Mouse (Mus musculus) T-helper 17 cell (primary cell): ENCODE measurements around the gene Psmc5.

Source experiments
- in situ Hi-C, 2 experiments: fragments of 300-600 bp; cut with MboI, MseI; formaldehyde crosslinking; loops; 1 replicate in 1 of 2; 2 replicates in 1 of 2; pipeline ENCODE4 v1.15.1; 2025; ENCODE audit warnings: high pct_unique_total_duplicates in 2 of 2

Psmc5 gene

DNA sequence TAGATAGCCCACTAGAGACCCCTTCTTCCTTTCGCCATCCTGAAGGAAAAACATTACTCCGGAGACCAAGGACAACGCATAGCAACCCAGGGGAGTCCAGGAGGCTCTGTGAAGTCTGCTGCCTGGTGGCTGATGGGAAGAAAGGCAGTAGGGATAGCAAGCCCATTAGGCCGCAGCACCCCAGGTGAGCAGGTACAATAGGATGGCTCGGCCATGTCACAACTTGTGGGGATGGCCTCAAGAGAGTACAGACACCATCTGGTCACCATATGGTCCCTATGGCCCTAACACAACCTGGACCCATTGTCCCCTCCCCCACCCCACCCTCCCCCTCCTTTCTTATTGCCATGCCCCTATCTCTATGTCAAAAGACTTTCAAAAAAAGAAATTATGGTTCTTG is 11.9 kb downstream of the Psmc5 start:
- in situ Hi-C loops: loop anchor here in 1 of 2 experiments (25.0 kb wide), 1 partner anchor 1731 kb away; no protein-coding TSS in a partner anchor

DNA sequence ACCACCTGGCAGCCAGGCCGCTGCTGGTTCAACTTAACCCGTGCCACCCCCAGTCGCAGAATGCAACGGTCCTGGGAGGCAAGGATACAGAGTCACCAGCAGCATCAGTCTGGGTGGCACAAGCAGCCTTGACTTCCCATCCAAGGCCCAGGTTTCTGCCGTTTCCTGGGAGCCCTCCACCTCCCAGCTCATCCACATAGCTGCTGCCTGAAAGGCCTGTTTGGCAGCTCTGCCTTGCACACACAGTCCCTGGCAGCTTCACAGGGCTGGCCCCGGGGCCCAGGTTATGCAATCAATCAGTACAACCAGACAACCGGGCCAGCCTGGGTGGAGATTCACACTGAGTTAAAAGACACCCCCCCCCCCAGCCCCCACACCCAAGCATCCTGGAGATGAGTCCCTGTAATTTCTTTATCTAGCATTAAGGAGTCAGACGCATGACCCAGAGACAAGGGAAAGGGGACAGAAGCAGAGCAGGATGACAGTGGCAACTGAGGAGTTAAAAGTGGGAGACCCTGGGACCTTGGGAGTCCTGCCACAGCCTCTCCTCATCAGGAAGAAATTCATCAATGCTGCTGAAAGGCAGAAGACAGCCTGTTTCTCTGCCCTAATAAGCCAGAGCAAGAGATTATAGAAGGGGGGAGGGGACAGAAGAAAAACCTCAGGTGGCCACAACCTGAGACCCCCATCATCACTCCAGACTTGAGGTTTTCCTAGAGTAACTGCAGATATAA is 12.5 kb downstream of the Psmc5 start:
- in situ Hi-C loops: loop anchor here in 1 of 2 experiments (25.0 kb wide), 1 partner anchor 1731 kb away; no protein-coding TSS in a partner anchor

DNA sequence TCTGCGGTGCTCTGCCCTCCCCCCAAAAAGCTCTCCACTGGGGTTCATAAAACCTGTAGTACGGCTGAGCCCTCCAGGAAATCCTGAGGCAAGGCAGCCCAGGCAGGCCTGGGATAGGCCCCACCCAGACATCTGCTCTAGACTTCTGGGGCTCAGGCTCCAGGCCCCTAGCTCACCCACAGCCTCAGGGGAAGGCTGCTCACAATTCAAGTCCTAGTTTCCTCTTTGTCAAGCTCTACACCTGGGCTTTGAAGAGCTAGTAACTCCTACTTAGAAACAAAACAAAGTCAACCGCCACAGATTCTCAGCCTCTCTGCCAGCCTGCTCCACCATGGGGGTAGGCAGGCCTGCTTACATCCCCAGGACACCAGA is 13.1 kb downstream of the Psmc5 start:
- in situ Hi-C loops: loop anchor here in 1 of 2 experiments (25.0 kb wide), 1 partner anchor 1732 kb away; no protein-coding TSS in a partner anchor

DNA sequence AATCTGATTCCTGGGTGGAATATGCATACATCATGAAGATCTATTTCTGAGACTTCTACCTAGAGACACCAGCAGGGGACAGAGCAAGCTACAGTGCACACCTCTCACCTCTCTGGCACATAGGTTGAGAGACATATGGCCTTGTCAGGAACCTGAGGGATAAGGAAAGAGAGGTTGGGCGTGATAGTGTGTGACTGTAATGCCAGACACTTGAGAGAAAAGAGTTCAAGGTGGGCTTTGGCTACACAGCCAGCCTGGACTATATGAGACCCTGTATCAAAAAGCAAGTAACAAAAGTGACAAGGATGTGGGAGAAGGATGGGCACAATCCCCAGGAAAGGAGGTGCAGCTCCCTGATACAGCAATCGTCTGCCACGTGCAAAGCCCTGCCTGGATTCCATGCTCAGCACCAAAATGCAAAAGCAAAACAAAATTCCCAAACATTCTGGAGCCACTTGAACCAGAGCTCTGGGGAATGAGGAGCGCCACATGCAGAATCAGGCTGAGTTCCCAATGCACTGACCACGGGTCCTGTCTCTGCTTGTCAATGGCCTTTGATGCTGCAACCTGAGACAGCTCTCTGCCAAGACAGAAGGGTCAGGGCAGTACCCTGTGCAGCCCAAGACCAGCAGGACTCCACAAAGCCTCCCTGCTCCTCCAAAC is 15.3 kb downstream of the Psmc5 start:
- in situ Hi-C loops: loop anchor here in 1 of 2 experiments (25.0 kb wide), 1 partner anchor 1734 kb away; no protein-coding TSS in a partner anchor

DNA sequence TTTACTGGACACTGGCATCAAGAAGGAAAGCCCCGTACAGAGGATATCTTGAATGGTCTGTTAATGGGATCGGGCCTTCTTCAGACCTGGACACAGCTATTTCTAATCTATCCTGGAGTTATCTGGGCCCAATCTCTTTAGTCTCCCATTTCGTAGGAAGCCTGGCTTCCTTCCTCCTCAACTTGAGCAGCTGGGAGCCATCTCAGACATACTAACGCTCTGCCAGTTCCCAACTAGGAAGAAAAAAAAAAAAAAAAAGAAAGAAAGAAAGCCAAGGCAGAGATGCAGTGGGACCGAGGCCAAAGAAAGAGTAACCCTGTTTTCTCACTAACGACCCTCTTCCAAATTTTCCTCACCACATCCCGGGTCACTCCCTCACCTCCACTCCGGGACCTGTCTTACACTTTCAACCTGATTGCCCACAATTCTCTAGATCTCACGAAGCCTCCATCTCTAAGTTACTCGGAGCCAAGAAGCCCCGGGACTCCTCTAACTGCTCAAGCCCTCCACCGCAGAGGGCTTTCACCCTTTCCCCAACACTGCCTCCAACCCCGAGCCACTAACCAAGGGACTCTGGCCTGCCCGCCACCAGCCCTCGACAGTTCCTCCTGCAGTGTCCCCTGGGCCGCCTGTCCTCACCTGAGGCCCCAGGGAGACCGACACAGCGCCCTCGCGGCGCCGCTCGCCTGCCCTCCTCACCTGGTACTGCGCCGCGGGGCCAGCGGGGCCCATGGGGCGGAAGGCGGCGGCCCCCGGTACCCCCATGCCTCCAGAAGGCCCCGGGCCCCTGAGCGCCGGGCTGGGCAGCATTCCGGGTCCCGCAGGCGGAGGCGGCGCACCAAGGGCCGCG is 16.1 kb downstream of the Psmc5 start:
- in situ Hi-C loops: loop anchor here in 1 of 2 experiments (25.0 kb wide), 1 partner anchor 1735 kb away; no protein-coding TSS in a partner anchor

DNA sequence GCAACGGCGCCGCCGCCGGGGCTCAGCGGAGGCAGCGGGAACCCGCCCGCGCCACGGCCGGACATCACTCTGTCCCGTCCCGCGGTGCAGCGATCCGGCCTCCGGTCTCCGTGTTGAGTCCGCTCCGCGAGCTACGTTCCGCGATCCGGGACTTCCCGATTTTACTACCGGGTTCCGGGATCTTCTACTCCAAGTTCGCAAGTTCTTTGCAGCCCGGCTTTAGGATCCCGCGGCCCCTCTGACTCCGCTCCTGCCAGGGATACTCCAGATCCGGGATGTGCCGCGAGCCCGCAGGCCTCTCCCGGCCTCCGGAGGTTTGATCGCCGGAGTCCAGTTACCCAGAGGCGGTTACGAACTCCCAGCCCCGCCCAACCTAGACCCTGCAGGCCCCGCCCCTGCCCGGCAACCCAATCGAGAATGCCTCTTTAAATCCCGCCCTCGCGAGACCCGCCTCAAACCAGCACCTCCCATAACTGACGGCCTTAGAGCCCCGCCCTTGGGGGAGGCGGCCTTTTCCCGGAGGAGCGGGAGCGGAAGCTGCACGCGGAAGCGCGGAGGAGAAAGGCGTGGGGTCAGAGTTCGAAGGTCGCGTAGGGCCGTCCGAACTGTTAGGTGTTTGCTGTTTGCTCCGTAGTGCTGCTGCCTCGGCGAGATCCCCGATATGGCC is 16.8 kb downstream of the Psmc5 start, which contains the start of gene Smarcd2:
Gene Smarcd2 (minus strand): TSS at position 329 of the 667 bp plus-strand sequence.
- in situ Hi-C loops: loop anchor here in 1 of 2 experiments (25.0 kb wide), 1 partner anchor 1735 kb away; no protein-coding TSS in a partner anchor

DNA sequence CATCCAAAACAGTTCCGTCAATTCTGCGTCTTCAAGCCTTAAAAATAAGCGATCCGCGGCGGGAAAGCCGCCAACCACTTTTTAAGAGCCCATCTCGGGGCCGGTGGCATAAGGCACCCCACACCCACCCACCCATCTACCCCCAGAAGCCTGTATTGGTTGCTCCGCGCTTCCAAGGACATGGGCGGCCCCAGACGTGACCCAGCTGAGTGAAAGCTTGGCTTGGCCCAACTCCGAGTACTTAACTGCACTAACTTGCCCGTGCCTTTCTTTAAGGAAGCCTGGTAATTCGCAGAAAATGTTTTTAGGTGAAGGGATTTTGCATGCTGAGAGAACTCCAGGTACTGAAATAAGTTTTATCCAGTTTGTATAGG is 17.3 kb downstream of the Psmc5 start:
- in situ Hi-C loops: loop anchor here in 1 of 2 experiments (25.0 kb wide), 1 partner anchor 1736 kb away; no protein-coding TSS in a partner anchor

DNA sequence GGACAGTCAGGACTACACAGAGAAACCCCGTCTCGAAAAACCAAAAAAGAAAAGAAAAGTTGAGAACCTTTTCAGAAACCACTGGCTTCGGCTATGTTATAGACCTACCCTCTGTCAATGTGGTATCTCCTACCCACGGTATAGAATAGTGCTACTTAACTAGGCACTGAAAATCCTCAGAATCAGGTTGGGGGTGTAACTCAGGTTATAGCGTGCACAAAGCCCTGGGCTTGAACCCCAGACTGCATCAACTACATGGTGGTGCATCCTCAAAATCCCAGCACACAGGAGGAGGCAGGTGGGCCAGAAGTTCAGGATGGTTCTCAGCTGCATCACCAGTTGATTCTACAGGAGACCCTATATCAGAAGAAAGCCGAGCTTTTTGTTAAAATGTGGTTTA is 17.9 kb downstream of the Psmc5 start:
- in situ Hi-C loops: loop anchor here in 1 of 2 experiments (25.0 kb wide), 1 partner anchor 1737 kb away; no protein-coding TSS in a partner anchor

DNA sequence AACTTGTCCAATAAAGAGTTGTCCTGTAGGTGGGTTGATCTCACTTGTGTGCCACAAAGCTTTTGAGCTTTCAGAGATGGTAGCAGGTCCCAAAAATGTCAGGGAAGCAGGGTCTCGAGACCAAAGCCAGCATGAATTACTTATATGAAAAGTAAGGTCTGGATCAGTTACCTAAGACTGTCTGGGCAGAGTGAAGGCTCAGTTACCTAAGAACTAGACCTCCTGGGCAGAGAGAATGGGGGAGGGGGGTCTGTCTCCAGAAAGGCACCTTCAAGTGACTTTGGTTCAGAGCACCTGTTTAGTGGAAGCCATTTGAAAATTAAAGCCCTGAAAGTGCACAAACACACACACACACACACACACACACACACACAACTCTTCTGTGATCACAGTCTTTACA is 18.4 kb downstream of the Psmc5 start:
- in situ Hi-C loops: loop anchor here in 1 of 2 experiments (25.0 kb wide), 1 partner anchor 1737 kb away; no protein-coding TSS in a partner anchor

DNA sequence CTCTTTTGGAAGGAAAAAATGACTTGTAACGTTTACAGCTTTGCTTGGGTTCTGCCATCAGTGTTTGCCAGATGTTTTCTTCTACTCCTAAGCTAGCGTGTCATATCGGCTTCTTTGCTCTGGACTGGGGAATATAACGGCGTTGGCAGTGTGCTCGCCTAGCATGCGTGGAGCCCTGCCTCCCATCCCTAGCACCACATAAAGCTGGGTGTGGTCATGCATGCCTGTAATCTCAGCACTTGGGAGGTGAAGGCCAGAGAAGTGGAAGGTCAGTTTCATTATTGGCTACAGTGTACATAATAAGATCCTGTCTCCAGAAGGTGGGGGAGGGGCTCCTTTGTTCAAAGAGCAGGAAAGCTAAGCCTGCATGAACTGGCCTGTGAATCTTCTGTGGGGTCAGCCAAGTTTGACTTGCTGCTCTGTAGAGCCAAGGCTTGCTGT is 19.0 kb downstream of the Psmc5 start:
- in situ Hi-C loops: loop anchor here in 1 of 2 experiments (25.0 kb wide), 1 partner anchor 1738 kb away; no protein-coding TSS in a partner anchor

DNA sequence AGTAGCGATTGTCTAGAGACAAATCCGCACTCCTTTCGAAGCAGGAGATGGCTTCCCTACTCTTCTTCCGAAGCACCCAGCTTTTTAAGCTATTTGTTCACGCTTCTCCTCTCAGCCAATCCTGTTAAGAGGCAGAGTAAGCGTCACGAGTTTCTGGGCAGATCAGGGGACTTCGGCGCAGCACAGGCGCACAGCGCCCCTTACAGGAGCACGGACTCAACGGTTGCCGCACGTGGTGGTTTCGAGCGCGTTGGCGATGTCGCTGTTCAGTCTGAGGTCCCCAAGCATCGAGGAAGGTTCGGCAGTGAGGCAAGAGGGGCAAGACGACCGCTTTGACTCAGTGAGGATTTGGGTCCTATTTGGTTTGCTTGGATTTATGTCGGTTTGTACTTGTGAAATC is 20.5 kb downstream of the Psmc5 start, which contains the start of gene Tcam1:
Gene Tcam1 (plus strand): TSS at position 219 of the 400 bp plus-strand sequence.
- in situ Hi-C loops: no loop called here

DNA sequence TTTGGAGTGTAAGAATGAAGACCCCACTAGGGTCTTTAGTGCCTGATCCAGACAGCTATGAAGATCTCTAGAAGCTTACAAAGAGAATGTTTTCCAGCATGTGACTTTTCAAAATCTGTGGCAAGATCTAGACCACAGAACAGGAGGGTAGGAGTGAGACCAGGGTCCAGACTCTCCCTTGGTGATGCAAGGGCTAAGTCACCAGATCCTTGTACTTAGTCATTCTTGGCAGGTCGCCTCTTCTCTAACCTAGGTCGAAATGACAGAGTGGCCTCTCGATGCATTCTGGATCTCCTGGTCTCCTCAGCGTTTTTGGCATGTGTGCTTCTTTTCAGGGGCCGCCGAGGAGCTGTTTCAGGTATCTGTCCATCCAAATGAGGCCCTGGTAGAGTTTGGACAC is 26.5 kb downstream of the Psmc5 start:
- in situ Hi-C loops: no loop called here

DNA sequence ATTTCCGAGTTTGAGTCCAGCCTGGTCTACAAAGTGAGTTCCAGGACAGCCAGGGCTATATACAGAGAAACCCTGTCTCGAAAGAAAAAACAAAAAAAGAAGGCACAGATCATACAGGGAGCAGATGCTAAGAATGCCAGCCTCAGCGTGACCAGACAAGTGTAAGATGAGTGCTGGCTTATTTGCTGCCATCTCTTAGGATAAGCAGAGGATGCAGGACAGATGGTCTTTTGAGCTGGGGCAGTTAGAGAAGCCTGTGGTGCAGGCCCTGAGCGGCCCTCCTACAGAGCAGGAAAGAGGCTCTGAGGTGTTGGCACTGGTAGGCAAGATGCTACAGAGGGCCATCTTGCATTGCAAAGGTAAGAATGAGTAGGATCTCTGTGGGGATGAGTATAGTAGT is 27.4 kb downstream of the Psmc5 start:
- in situ Hi-C loops: no loop called here

DNA sequence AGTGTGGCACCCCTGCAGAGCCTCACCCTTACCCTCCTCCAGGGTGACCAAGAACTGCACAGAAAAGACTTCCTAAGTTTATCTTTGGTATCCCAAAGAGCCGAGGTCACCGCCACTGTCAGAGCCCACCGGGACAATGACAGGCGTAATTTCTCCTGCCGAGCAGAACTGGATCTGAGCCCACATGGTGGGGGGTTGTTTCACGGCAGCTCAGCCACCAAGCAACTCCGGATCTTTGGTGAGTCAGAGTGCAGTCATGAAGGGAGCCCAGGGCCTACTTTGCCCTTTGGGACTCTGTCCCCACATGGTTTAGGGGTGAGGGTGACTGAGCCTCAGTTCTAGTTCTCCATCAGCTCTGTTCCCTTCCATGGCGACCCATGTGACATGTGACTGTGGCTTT is 28.2 kb downstream of the Psmc5 start:
- in situ Hi-C loops: no loop called here

DNA sequence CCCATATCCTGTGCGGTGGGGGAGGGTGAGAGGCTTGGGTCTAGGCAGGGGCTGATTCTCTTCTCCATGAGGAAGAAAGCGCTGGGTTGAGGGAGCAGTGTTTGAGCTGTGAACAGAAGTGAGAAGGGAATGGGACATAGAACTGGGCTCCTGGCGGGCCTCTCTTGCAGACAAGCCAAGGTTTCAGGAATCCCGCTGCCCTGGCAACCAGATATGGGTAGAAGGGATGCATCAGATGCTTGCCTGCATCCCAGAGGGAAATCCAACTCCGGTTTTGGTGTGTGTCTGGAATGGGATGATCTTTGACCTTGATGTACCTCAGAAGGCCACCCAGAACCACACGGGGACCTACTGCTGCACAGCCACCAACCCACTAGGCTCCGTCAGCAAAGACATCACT is 30.3 kb downstream of the Psmc5 start:
- in situ Hi-C loops: no loop called here

DNA sequence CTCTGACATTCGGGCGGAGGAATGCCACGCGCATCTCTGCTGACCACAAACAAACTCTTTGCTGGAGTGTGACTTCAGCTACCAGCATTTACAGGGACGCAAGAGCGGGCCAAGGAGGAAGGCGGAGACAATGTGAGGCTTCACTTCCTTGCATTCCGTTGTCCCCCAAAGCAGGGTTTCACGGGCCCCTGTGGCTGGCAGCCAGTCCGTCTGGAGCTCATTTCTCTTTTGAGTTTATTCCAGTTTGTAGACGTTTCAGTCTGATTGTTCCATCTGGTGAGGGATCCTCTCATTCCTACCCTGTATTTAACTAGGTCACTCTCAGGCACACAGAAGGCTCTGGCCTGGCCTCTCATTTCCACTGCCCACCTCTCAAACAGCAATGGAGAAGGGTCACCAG is 31.0 kb downstream of the Psmc5 start:
- in situ Hi-C loops: no loop called here

DNA sequence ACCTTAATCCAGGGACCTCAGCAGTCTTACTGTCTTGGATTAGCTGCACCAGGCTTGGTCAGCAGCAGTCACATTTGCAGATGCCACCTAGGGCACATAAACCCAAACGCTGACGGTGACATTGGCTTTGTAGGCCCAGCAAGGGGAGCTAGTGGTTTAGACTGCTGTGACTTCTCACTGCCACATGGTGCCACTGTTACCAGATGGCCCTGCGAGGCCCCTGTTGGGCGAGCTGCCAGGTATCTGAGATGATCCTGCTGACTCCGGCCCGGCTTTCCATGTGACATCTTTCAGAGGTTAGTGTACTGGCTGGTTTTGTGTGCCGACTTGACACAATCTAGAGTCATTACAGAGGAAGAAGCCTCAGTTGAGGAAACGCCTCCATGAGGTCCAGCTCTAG is 33.4 kb downstream of the Psmc5 start:
- in situ Hi-C loops: no loop called here

DNA sequence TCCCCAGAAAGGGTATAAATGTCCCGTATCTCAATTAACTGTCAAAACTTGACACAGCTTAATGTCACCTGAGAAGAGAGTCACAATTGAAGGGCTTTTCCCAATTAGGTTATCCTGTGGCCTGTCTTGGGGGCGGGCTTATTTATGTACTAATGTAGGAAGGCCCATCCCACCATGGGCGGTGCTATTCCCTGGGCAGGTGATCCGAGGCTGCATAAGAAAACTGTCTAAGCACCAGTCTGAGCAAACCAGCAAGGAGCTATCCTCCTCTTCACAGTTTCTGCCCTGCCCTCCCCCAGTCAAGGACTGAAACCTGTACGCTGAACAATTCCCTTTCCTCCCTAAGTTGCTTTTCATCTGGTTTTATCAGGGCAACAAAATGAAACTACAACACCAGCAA is 34.4 kb downstream of the Psmc5 start:
- in situ Hi-C loops: no loop called here

DNA sequence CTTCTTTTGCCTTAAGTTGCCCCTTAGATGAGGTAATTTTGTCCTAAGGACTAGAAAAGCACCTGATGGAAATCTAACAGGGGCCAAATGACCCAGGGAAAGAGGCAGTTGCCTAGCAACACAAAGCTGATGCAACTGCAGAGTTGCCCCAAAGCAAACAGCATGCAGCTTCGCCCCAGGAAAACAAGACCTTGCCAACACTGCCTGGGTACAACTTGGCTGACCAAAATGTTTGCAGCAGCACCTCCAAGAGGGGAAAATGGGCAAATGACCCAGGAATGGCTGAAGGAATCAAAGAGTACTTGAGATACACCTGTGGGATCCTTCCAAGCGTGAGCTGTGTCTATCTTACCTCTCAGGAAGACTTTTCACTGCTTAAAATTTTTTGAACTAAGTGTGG is 35.9 kb downstream of the Psmc5 start:
- in situ Hi-C loops: no loop called here

DNA sequence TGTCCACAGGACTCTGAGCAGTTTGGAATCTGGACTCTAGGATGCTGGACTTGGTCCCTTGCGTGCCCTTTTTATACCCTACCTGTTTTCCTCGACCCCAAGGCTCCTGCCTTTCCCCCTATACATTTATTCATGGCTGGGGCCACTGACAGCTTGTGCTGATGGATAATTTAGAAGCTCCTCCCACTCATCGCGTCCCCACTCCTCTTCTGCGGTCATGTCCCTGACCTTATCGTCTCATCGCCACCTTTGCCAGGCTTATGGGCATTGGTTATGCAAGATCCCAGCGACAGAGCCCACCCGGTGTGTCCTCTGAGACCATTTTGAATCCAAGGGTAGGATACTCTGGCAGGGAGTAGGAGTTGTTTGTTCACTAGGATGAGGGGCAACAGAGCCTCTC is 45.8 kb downstream of the Psmc5 start, which contains the start of gene Gh:
Gene Gh (minus strand): TSS at position 101 of the 400 bp plus-strand sequence.
- in situ Hi-C loops: no loop called here

DNA sequence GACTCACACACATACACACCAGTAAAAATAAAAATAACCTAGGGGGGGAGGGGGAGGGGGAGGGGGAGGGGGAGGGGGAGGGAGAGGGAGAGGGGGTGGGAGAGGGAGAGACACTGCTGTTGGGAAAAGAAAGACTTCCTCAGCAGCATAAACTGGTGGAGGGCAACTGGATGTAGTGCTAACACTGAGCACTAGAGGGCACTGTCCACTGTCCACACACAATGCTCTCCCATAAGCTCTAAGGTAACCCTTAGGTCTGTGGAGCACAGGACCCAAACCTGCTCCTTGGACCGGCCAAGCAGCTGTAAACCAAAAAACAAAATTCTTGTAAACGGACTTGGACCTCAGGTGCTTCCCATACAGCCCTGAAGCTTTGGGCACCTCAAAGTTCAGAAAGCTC is 46.7 kb downstream of the Psmc5 start:
- in situ Hi-C loops: no loop called here
